Mouse (Mus musculus) gastrocnemius, adult 18-20 months (tissue): ENCODE measurements around the gene Krtcap2. TPM values are rescaled to one million over a fixed set of nuclear protein-coding genes. Genes with fewer than 3 reads are reported as not detected.
A peak's percentile ranks its signal among the peaks of the same experiment; 100 is the strongest.

Source experiments
- DNase-seq: peaks from one replicate; pipeline ENCODE4 v3.0.0; 2021; ENCODE audit warnings: low spot score
- total RNA-seq, 2 experiments: library from RNA; stranded (reverse); gene quantifications; 2 replicates each; pipeline ENCODE4 v1.2.3; 2021

Gene Krtcap2
- total RNA-seq, 2 experiments from 2014 or later = 70.2 to 74.5 TPM

DNA sequence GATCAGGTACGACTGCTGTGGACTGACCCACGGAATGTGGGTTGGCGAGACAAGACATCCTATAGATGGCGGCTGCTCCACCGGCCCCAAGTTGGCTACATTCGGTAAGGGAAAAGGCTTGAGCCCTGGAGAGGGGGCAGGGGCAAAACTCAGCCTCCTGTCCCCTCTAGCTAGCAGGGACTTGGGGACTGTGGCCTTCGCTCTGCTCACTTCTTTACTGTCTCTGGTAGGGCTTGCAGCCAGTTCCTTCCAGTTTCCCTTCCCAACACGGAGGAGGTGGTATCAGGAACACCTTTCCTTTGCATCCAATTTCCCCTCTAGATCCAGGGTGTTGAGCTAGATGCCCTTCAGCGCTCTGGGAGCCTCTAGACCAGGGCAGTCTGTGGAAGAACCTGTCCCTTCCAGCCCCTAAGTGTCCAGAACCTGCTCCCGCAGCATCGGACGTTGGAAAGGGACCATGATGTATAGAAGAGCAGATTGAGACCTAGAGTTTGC lies 20.4 kb upstream of the Krtcap2 start:
- DNase-seq = no peak

DNA sequence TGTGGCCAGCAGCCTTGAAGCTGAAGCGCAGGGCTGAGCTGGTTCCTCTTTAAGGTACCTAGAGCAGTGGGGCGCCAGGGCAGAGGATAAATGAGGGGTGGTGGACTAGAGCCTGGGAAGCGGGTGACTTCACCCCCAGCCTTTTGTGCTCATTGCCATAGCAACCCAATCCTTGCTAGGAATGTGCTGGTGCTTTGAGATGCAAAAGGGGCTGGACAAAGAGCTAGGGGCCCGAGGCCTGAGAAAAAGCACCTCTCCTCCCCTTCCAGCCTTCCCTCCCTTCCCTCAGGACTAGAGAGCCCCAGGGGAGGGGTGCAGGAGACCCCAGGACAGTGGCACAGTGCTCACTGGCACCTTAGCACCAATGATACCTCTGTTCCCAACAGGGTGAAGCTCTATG lies 19.8 kb upstream of the Krtcap2 start:
- DNase-seq = no peak

DNA sequence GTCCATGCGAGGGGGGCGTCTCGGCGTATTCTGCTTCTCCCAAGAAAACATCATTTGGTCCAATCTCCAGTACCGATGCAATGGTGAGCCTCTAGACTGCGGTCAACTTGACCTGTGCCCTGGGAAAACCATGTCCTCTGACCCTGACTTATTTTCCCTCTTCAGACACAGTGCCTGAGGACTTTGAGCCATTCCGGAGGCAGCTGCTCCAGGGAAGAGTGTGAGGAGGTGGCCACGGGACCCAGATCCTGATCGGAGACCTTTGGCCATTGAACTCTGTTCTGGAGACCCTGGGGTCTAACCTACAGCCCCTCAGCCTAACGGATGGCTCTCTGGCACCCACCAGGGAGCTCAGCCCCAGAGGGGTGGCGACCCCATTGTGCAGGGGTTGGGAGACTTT lies 19.4 kb upstream of the Krtcap2 start:
- DNase-seq = no peak

DNA sequence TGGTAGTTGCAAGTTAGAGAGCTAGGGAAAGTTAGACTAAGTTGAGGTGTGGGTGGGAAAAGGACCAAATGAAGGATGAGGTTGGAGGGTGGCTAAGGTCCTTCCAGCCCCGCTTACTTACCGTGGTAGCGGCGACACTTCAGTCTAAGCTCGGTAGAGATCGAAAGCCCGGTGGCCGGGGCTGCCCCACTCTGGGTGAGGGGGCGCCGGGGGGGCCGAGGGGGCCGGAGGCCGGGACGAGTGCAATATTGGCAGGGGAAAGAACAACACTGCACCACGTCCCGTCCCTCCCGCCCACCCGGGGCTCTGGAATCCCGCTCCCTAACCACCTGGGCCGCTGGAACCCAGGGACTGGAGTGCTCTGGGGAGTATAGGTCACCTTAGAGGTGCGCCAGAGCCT lies 18.9 kb upstream of the Krtcap2 start, which contains the start of gene Mtx1:
TSS of gene Mtx1 (minus strand) at position 189 of the 400 bp plus-strand sequence.
- no peak for DNase-seq

DNA sequence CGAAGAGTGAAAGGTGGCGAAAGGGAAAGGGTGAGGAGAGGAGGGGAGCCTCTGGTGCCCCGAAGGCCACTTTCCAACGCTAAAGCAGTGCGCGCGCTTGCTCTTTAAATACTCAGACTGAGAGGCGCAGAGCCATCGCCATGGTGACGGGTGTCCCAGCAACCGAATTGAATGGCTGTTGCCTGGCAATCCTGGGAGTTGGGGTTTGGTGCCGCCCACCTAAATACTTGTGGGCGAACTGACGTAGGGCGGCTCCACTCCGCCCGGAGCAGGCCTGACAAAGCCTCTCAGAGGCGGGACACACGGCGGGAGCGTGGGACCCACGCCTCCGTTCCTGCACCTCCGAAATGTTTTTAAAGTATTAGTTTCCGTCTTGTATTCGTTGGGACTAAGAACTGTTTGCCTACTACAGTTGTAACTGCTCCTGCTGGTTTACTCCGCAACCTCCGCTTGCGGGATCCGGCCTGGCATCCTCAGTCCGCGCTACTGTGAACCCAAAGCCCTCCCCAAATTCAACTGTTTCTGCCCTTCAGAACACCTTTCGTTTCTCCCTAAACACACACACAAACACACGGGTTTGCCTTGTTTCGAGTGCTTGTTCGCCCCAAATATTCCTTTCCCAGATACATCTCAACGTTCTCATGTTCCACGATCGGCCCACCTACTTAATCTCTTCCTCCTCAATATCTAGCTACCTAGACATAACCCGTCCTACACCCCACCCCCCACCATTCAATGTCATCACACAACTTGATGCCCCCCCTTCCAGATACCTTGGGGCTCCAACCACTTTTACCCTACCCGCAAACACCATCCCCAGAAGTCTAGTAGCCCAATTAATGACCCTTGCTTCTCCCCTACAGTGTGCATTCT lies 18.2 kb upstream of the Krtcap2 start:
- peak; percentile 53 for DNase-seq

DNA sequence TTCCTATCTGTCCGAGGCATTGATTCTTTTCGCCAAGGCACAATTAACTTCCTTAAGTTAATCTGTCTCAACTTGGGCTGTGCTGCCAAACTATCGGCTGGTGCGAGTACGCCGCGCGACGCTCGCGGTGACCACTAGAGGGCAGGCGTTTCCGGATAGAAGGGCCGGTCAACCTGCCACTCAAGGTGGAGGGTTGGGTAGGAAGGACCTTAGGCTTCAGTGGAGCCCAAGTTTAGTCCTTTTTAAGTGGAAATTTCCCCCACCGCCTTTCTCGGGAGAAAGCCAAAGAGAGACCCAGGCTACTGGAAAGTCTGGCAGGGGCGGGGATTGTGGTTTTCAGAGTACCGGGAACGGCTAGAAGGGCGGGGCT lies 17.6 kb upstream of the Krtcap2 start:
- peak; percentile 89 for DNase-seq

DNA sequence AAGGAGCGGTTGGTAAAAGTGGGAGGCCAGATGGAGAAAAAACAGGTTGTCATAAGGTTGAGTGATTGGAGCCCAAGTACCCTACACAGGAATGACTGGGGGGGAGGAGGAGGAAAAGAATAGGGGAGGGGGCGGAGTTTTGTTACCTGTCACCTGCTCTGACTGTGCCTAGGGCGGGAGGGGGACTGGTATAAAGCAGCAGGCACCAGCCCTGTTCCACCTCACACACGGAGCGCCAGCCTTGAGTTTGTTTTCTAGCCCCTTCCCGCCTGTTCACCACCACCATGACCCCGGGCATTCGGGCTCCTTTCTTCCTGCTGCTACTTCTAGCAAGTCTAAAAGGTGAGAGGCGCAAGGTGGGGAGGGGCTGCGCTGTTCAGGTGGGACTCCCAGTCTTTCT lies 16.9 kb upstream of the Krtcap2 start, which contains the start of gene Muc1:
TSS of gene Muc1 (plus strand) at position 222 of the 400 bp plus-strand sequence.
- no peak for DNase-seq

DNA sequence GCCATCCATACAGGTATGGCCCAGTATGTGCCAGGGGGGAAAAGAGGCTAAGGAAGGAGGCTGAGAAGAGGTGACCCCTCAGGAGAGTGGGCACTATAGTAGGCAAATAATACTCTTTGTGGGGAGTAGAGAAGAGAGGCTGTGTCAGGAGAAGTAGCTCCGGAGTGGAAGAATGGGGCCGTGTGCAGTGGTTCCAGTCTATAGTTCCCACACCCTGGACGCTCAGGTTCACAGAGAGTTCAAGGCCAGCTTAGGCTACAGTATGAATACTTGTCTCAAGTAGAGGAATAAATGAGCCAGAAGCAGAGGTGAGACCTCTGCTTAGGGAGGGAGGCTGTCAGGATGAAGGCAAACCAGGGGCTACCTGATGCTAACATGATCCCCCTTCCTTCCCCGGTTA lies 16.5 kb upstream of the Krtcap2 start:
- DNase-seq = no peak

DNA sequence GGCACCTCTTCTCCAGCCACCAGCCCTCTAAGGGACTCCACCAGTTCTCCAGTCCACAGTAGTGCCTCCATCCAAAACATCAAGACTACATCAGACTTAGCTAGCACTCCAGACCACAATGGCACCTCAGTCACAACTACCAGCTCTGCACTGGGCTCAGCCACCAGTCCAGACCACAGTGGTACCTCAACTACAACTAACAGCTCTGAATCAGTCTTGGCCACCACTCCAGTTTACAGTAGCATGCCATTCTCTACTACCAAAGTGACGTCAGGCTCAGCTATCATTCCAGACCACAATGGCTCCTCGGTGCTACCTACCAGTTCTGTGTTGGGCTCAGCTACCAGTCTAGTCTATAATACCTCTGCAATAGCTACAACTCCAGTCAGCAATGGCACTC lies 15.2 kb upstream of the Krtcap2 start:
- no peak for DNase-seq

DNA sequence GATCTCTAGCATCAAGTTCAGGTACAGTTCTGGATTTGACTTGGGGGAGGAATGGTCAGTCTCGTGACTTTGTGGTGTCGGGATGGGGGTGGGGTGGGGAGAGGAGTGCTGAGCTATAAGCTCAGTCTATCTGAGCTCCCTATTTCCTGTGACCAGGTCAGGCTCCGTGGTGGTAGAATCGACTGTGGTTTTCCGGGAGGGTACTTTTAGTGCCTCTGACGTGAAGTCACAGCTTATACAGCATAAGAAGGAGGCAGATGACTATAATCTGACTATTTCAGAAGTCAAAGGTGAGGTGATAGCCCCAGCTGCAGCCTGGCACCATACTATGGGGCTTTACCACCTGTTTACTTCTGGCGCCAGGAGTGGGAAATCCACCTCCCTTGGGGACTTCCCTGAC lies 14.4 kb upstream of the Krtcap2 start:
- no peak for DNase-seq

DNA sequence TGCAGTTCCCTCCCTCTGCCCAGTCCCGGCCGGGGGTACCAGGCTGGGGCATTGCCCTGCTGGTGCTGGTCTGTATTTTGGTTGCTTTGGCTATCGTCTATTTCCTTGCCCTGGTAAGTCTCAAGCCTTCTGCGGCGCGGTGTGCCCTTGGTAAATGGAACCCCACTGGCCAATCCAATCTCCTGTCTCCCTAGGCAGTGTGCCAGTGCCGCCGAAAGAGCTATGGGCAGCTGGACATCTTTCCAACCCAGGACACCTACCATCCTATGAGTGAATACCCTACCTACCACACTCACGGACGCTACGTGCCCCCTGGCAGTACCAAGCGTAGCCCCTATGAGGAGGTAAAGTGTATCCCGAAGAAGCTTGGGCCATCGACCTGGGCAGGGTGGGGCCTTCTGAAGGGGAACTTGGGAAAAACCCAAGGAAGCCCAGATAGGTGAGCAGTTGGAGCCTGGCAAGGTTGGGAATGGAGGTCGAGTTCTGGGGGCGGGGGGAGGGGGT lies 13.9 kb upstream of the Krtcap2 start:
- DNase-seq = no peak

DNA sequence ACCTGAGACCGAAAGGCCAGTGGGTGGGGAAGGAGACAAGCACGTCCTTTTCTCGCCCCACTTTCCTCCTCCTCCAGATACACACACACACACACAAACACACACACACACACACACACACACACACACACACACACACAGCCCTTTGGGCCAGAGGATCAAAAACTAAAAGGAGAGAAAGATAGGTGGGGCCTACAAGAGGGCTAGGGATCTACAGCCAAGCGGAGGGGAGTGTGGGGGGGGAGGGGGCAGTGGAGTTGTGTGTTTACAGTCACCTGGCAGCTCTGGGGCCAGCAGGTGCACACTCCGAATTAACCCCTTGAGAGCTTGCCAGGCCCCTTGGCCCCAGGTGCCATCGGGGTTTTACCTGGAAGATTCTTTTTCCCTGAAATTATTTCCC lies 13.2 kb upstream of the Krtcap2 start:
- DNase-seq = no peak

DNA sequence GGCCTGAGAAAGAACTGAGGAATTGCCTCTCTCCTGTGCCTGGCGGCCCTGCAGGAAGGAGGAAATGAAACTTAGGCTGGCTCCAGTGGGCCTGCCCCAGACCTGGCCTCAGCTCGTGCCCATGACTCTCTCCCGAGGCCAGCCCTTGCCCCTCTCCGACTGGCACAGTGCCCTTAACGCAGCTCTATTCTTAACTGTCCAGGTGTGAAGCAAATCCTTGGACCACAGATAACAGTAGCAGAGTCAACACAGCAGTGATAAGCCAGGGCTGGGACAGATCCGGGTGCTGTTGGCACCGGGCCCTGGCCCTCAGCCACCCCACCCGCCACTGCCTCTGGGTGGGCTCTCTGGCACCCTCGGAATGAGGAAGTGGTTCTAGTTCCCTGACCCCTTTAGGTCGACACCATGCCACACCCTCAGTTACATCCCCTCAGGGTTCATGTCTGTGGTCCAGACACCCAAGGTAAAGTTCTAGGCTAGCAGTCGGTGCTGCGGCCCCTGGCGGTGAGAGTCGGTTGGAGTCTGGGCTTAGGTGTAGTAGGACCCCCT lies 12.1 kb upstream of the Krtcap2 start:
- DNase-seq = no peak

DNA sequence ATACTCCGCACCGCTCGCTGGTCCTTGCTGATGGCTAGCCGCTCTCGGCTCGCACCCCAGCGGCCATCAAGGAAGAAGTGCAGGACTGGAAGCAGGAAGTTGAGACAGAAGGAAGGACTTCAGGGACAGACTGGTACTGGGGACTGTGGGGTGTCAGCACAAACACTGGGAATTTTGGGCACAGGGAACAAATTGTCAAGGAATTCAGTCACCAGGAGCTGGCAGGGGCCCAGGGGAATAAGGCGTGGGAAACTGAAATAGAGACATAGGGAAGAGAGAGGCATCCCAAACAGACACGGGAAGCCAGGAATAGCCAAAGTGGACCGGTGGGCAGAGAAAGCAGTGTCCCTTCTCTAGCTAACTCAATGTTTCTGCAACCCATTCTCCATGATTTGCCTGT lies 9.2 kb upstream of the Krtcap2 start:
- DNase-seq = no peak

DNA sequence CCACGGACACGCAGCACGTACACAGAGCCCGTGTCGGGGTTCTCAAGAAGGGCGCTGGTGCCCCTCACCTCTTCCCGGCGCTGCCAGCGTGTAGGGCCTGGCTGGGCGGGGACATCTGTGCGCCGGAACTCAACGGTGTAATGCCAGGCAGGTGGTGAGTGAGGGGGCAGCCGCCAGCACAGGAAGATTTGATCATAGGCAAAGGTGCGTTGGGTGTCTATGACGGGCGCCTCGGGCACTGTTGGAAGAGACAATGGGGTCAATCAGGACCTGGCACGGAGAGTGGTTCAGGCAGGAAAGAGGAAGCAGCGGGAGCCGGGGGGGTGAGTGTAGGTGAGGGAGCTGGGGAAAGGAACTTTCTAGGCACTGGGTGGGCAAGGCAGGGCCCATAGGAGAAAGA lies 8.1 kb upstream of the Krtcap2 start:
- no peak for DNase-seq

DNA sequence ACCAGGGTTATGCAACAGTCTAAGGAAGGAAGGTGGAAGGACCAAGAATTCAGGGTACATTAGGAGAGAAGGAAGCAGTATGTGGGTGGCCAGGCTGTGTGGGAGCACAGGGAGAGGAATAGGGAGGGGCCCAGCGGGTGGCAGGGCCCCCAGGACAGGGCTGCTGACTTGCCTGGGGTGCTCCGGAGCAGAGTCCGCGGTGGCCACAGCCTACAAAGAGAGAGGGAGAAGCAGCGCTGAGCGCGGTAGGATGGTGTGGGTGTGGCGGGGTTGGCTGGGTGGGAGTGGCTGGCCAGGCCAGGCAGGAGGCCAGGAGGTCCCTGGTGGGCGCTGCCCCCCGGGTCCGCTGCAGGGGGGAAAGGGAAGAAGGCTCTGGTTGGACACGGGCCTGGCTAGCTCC lies 7.3 kb upstream of the Krtcap2 start:
- no peak for DNase-seq

DNA sequence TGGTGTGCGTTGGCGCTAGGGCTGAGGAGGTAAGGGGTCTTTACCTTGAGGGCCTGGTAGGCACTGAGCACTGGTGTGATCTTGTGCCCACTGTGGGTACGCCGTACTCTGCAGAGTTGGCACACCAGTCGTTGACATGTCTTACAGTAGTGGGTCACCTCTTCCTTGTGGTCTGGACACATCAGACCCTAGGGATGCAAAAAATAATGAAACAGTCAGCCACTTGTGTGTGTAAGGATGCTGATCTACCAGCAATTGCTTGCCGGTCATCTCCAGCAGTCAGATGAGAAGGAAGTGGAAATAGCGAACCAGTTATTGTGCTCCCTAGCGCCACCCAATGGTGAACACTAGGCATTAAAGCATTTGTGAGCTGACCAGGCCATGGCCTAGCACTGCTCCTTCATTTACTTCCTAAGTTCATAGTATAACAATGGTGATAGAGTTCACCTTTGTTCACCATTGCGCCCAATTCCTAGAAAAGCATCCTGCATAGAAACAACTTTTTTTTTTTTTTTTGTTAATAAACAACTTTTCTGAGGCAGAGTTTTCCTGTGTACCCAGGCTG lies 3.4 kb upstream of the Krtcap2 start:
- DNase-seq = peak; percentile 64

DNA sequence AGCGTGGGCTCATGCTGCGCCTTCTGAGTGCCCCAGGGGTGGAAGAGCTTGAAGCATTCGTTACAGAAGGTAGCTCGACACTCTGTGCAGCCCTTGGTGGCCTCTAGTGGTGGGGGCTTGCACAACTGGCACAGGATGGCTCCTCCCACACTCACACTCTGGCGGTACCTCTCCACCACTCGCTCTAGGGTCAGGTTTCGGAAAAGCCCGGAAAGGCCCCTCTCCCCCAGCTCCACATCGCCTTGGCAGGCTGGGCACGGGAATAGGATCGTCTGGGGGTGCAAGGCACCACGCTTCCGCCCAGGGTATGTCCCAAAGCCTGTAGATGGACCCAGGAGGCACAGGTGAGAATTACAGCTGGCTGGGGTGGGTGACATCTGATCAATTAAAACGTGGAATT lies 2.2 kb upstream of the Krtcap2 start:
- DNase-seq = no peak

DNA sequence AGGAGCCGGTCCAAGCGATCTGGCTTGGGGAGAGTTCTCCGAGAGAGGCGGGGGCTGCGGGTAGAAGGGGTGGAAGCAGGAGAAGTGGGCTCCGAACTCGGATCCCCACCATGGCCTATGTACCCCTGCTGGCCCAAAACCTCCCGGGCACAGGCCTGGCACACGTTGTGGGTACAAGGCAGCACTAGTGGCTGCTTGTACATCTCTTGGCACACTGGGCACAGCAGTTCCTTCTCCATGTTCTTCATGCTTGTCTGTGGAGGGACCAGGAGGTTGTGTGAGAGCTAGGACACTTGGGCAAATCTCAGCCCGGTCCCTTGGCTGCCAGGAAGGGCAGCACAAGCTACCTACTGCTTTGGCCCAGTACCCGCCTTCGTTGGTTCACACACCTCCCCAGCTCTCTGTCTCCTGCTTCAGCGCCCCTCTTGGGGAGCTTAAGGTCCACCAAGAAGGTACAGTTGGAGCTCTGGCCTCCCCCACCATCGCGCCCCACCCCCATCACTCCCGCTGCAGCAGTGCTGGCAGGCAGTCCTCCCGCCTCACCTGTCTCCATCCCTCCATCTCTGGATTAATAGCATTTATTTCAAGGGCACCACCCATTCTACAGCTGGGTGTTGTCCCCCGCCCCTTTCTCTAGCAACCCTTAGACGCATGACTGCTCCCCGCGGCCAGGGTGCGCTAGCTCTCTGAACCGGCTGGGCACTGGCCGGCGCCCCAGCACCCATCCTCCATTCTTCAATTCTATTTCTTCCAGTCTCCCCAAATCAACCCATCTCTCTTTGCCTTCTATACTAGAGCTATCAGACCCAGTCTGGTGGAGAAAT lies 1.4 kb upstream of the Krtcap2 start:
- DNase-seq = no peak

DNA sequence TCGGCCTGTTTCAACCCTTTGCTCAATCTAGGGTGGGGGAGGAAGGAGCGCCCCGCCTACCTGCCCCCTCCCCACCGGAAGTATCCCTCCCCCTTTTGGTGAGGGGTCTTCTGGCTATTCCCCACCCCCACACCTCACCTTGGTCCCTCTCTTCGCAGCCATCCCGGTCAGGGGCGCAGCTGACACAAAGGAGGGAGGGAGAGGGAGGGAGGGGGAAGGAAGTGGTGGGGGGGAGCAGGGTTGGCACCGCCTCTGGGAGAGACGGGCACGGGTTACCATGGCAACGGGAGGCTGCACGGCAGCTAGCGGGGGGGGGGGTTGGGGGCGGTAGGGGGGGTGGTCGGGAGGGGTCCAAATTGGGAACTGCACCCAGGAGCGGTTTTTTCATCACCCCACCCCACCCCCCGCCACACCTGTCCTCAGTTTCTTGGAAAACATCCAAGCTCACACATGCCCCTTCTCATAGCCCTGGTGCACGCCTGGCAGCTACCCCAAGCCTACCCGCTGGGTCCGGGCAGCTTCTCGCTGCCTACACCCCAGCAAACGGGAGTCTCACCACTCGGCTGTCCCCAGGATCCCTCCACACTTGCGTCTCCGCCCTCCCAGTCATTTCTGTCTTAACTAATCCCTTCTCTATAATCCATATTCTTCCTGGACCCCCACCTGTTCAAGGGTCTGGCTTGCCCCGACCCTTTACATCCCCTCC lies 631 bp upstream of the Krtcap2 start:
- DNase-seq = no peak
